In genomic region chr1:165875520-165876284, GRCm38 (mm10) we compare ENCODE assay signal across 29 mouse cellular contexts.
DNase-seq lines count a peak whose midpoint lies in the region; ATAC-seq and TF ChIP-seq lines count a peak whose summit lies in the region.
"Had no signal": no experiment of that assay in that cellular context is flagged by ENCODE, and none has a peak within 500 bp of the region (broad histone marks: within the 10 kb centered on the region; RNA-seq: fewer than 3 reads in every experiment).

No protein-coding gene starts in this region.

- no peak overlapping the region for H3K27ac ChIP-seq in liver, embryonic 12.5 days
- H3K27ac ChIP-seq: embryonic facial prominence, embryonic 12.5 days; hindbrain, embryonic 12.5 days; hindbrain, postnatal 0 days; intestine, embryonic 15.5 days; kidney, postnatal 0 days; limb, embryonic 10.5 days; limb, embryonic 15.5 days; midbrain, embryonic 12.5 days; stomach, embryonic 15.5 days had no signal

- ATAC-seq in liver, embryonic 12.5 days, result peak; percentile 61; the same call in 1 of the 2 replicates
- ATAC-seq: forebrain, embryonic 16.5 days; hindbrain, postnatal 0 days; intestine, embryonic 15.5 days had no signal

- no peak for DNase-seq in liver
- peak; percentile 72 for DNase-seq in MEL-GATA-1-ER (ENCODE audit: extremely low read depth, low read depth)
- peak; percentile 24 for DNase-seq in brain, adult 2 months (ENCODE audit: low read depth, low spot score)
- DNase-seq in lung, postnatal 10 days, result no peak
- DNase-seq in kidney, postnatal 10 days, result no peak
- DNase-seq: adrenal gland, postnatal 36 days; B cell, adult 2 months; cerebellum, adult 9-10 months; cerebellum, postnatal 36 days; embryo, embryonic 11 days; gastrocnemius, postnatal 10 days; kidney, adult 2 months; layer of hippocampus, adult 9-11 months; lung, adult 2 months; lung, postnatal 14 days; right cerebral cortex, postnatal 14 days; thymus, postnatal 14 days had no signal

- H3K9ac ChIP-seq in liver, embryonic 12.5 days, result no peak overlapping the region
- H3K9ac ChIP-seq: embryonic facial prominence, embryonic 12.5 days; hindbrain, embryonic 12.5 days; intestine, embryonic 15.5 days; limb, embryonic 15.5 days; midbrain, embryonic 12.5 days; stomach, embryonic 15.5 days had no signal

- no peak for TF ChIP-seq POLR2A in myocyte (IDR thresholded peaks at IDR 0.05; ENCODE audit: insufficient read length, low read depth)

- H3K4me3 ChIP-seq in liver, embryonic 12.5 days, result no peak overlapping the region
- no peak overlapping the region for H3K4me3 ChIP-seq in myocyte
- H3K4me3 ChIP-seq: embryonic facial prominence, embryonic 12.5 days; hindbrain, embryonic 12.5 days; intestine, embryonic 15.5 days; limb, embryonic 10.5 days; limb, embryonic 15.5 days; midbrain, embryonic 12.5 days; stomach, embryonic 15.5 days had no signal

- peaks cover 48% of the 10 kb centered on the region for H3K36me3 ChIP-seq in liver, embryonic 12.5 days
- H3K36me3 ChIP-seq in myocyte (ENCODE audit: control insufficient read depth, insufficient read depth), result peaks cover 10% of the 10 kb centered on the region

- H3K27me3 ChIP-seq in liver, embryonic 12.5 days (replicated peaks), result no peaks in the 10 kb centered on the region
- H3K27me3 ChIP-seq in myocyte (ENCODE audit: control insufficient read depth, insufficient read depth, insufficient read length), result no peaks in the 10 kb centered on the region
- H3K27me3 ChIP-seq: embryonic facial prominence, embryonic 12.5 days; hindbrain, embryonic 12.5 days; intestine, embryonic 15.5 days; limb, embryonic 15.5 days; midbrain, embryonic 12.5 days; stomach, embryonic 15.5 days had no signal

- peaks cover 12% of the 10 kb centered on the region for H3K4me1 ChIP-seq in liver, embryonic 12.5 days
- H3K4me1 ChIP-seq: embryonic facial prominence, embryonic 12.5 days; intestine, embryonic 15.5 days; limb, embryonic 15.5 days had no signal

- WGBS in liver, embryonic 12.5 days (ENCODE audit: insufficient replicate concordance), result 66% methylated on average over 6 of the region's 6 CpGs

- H3K79me2 ChIP-seq in myocyte (ENCODE audit: control insufficient read depth, insufficient read depth), result no peaks in the 10 kb centered on the region

- H3K4me2 ChIP-seq in liver, embryonic 12.5 days, result no peak overlapping the region
- H3K4me2 ChIP-seq in myocyte (ENCODE audit: low read depth), result no peak overlapping the region
- H3K4me2 ChIP-seq: embryonic facial prominence, embryonic 12.5 days; hindbrain, embryonic 12.5 days; intestine, embryonic 15.5 days; limb, embryonic 15.5 days; midbrain, embryonic 12.5 days; stomach, embryonic 15.5 days had no signal

- H3K9me3 ChIP-seq in liver, embryonic 12.5 days (replicated peaks), result no peaks in the 10 kb centered on the region
- H3K9me3 ChIP-seq: embryonic facial prominence, embryonic 12.5 days; hindbrain, embryonic 12.5 days; intestine, embryonic 15.5 days; limb, embryonic 10.5 days; limb, embryonic 15.5 days; midbrain, embryonic 12.5 days; stomach, embryonic 15.5 days had no signal

- no peak overlapping the region for H3ac ChIP-seq in myocyte (ENCODE audit: control insufficient read depth, insufficient read length)

TF ChIP-seq in myocyte, 11 proteins besides CTCF, POLR2A, EP300 and RAD21:
- no peak for TF ChIP-seq TCF3 (IDR thresholded peaks at IDR 0.05; ENCODE audit: insufficient read length, low read depth)
- TF ChIP-seq SRF (IDR thresholded peaks at IDR 0.05; ENCODE audit: control insufficient read depth, insufficient read length, low read depth), result no peak
- TF ChIP-seq POLR2AphosphoS2 (IDR thresholded peaks at IDR 0.05; ENCODE audit: insufficient read length, low read depth), result no peak
- no peak for TF ChIP-seq MAX (IDR thresholded peaks at IDR 0.05; ENCODE audit: low read depth)
- TF ChIP-seq MYOD1 (IDR thresholded peaks at IDR 0.05; ENCODE audit: control insufficient read depth in 1 of 3, insufficient read length in 2 of 3, low read depth in 2 of 3), result peak in 1 of 3 experiments; percentile 12
- no peak for TF ChIP-seq TCF12 (IDR thresholded peaks at IDR 0.05; ENCODE audit: insufficient read depth, poor library complexity, severe bottlenecking)
- TF ChIP-seq E2F4 (IDR thresholded peaks at IDR 0.05; ENCODE audit: insufficient read depth), result no peak
- TF ChIP-seq CEBPB (IDR thresholded peaks at IDR 0.05; ENCODE audit: insufficient read depth, poor library complexity, severe bottlenecking), result peak; percentile 38; the same call in 1 of the 2 replicates
- no peak for TF ChIP-seq REST (IDR thresholded peaks at IDR 0.05; ENCODE audit: insufficient read depth, insufficient read length)
- TF ChIP-seq MYOG (IDR thresholded peaks at IDR 0.05; ENCODE audit: control insufficient read depth in 1 of 3, insufficient read depth in 1 of 3, insufficient read length in 2 of 3, low read depth in 2 of 3), result peak in 1 of 3 experiments; percentile 60
- TF ChIP-seq USF1 (IDR thresholded peaks at IDR 0.05; ENCODE audit: low read depth), result no peak

Comparison
In these comparisons a context has a peak if more than half of its experiments do, and no peak if none do; other contexts are left out.
1. DNase-seq: peak in MEL-GATA-1-ER (single experiment) and brain, adult 2 months (single experiment); none in liver (single experiment), lung, postnatal 10 days (single experiment) and kidney, postnatal 10 days (single experiment).